Mouse (Mus musculus) frontal cortex, adult (tissue): Measurements from ENCODE around the gene Xrcc4.

Source experiments
- ATAC-seq: cut with Nextera tagmentation; 2 replicates; pipeline ENCODE4 v1.9.2; 2017; ENCODE audit warnings: mild to moderate bottlenecking, moderate library complexity, mixed read lengths; ENCODE audit not compliant: low TSS enrichment

Xrcc4 gene

GRCm38 (mm10) chr13:89944354-89944753 is 145.1 kb downstream of the Xrcc4 start:
- ATAC-seq: no peak

- no peak for ATAC-seq
Measured at GRCm38 (mm10) chr13:89929477-89929876, 159.9 kb downstream of the Xrcc4 start.

GRCm38 (mm10) chr13:89918814-89919481 is 170.5 kb downstream of the Xrcc4 start:
- no peak for ATAC-seq

- ATAC-seq: peak; percentile 64; the same call in 1 of the 2 replicates
Measured at GRCm38 (mm10) chr13:89914332-89914731, 175.1 kb downstream of the Xrcc4 start.

DNA sequence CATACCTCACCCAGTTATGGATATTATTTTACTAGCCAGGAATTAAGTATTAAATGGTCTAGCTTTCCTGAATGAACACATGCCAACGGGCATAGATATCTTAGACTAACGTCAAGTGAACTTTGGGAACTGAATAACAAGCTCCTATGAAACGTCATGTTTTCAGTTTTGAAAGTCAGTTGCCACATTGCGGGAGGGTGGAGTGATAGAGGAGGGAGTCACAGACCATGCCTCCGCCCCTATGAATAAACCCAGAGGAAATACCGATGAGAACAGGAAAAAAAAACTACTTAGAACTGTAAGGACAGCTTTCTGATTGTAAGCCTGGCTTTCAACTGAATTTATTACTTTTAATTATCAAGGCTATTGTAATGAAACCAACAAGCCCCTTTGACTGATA is 175.5 kb downstream of the Xrcc4 start:
- ATAC-seq: no peak

DNA sequence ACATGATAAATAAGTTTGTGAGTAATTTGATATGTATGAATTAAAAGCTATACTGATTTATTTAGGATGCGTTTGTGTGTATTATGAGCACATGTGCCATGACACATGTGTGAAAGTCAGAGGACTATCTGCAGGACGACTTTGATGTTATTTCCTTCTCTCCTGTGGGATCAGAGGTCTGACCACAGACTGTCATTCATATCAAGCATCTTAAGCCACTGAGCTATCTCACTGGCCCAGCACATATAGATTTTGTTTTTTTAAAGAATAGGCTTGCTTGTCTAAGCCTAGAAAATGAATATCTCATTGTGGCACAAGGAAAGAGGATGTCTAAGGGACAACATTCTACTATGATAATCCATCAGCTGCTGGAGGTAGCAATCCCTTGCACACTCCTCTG is 183.3 kb downstream of the Xrcc4 start:
- ATAC-seq: no peak

DNA sequence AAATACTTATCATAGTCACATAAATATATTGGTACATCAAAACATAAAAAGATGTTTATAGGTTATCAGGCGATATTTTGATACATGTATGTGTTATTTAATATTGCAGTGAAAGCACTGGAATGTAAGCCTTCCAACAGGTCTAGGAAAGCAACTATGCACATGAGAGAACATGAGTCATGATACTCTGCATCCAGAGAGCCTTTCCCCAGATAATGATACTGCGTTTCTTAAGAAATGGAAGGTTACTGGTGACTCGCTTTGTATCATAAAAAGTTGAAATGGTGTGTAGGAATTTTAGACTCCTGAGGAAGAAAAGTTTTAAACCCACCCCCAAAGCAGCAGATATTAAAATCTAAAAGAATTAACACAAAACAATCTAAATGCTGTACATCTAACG is 190.3 kb downstream of the Xrcc4 start:
- no peak for ATAC-seq

GRCm38 (mm10) chr13:89892140-89892539 is 197.3 kb downstream of the Xrcc4 start:
- no peak for ATAC-seq

DNA sequence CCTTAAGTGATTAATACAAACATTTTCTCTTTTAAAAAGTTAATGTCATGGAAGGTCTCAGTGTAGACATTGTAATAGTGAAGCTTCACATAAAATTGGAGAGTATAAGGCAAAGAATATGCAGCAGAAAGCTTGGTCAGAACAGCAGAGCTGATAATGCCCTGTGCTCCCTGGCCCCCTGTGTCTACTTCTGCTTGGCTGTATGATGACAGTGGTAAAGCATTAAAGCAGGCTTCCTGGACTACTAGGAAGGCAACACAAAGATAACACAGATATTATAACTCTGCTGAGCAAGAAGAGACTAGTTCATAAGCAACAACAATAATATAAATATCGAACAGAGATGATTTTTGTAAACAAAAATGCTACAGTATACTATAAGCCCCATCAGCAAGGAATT is 199.2 kb downstream of the Xrcc4 start:
- ATAC-seq: no peak

GRCm38 (mm10) chr13:89889074-89889473 is 200.3 kb downstream of the Xrcc4 start:
- no peak for ATAC-seq

GRCm38 (mm10) chr13:89883523-89883922 is 205.9 kb downstream of the Xrcc4 start:
- no peak for ATAC-seq

DNA sequence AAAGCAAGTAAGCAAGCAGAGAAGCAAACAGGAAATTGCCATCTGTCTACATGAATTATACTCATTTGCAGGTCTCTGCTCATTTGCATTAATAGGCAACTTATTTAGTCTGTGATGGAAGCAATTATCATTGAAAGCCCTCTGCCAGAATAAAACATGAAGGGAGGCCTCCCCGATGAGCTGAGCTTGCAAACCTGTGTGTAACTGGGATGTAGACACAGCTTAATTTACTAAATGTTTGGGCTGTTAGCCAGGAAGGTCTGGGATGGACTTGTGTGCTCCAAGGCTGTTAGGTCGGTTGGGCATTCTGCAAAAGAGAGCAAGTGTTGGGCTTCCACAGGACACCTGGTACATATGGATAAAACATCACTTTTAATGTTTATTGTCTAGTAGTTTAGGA is 208.1 kb downstream of the Xrcc4 start:
- no peak for ATAC-seq

DNA sequence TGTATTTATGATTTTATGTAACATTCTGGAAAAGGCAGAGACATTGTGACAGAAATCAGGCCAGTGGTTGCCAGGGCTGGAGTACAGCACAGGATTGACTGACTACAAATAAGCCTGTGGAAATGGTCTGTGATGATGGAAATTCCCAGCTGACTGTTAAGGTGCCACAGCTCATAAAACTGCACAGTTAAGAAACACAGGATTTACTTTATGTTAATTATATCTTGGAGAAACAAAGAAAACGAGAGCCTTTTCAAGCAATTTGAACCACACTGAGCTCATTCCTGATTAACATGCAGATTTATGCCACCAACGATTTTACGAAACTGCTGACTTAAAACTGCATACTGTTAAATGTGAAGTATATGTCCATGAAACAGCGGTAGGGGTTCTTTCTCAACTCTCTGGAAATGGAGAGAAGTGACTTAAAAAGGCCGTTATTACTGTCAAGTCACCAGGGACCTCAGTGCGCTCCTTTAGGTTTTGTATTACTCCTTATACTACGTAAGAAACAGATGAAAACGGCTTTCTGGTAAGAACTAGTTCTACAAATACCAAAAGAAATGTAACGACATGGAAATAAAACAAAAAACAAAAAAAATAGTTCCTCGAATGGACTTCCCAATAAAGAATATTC is 210.5 kb downstream of the Xrcc4 start:
- peak; percentile 96 for ATAC-seq

DNA sequence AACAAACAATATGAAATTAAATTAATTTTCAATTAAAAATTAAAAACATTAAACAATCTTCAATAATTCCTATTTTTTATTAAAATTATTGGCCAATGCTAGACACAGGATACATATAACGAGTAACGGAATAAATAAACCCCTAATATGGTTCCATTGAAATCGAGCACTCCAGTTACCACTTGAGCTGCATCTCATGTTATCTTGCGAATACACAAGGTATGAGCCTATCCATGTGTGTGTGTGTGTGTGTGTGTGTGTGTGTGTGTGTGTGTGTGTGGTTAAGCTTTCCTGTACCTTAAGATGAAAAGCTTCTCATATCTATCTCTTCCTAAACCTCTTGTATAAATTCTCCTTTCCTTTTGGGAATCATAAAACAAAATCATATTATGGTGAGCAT is 213.9 kb downstream of the Xrcc4 start:
- no peak for ATAC-seq

- ATAC-seq: no peak
Measured at GRCm38 (mm10) chr13:89872725-89873124, 216.7 kb downstream of the Xrcc4 start.

- ATAC-seq: no peak
Measured at GRCm38 (mm10) chr13:89854139-89854538, 235.3 kb downstream of the Xrcc4 start.

- ATAC-seq: no peak
Measured at GRCm38 (mm10) chr13:89850746-89851145, 238.7 kb downstream of the Xrcc4 start.

DNA sequence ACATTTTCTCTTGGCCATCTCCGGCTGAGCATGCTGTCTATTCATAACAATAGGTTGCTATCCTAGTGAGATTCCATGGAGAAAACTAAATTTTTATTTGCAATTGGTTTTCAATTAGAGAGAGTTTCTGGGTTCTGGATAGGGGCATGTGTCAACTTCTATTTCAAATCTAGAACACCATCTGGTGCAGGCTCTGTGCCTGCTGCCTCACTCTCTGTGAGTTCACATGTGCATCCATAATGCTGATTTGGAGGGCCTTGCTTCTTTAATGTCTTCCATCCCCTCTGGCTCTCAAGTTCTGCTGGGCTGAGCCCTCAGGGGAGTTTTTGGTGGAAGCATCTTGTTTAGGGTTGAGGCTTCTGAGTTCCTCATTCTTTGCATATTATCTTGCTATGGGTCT is 239.5 kb downstream of the Xrcc4 start:
- ATAC-seq: 0 out of 2 replicates have a peak, but pooled peaks have one; percentile 52

- no peak for ATAC-seq
Measured at GRCm38 (mm10) chr13:89838635-89839034, 250.8 kb downstream of the Xrcc4 start.

DNA sequence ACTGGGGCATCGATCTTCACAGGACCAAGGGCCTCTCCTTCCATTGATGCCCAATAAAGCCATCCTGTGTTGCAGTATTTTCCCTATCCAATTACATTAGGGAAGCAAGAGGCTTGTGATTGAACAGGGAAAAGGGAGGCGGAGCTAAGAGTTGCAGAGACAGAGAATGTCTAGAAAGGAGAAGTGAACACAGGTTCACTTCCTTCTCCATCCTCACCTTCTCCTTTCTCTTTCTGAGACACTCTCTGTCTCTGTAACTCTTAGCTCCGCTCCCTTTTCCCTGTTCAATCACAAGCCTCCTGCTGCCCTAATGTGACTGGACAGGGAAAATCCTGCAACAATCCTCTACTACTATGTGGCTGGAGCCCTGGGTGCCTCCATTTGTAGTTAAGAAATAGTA is 254.9 kb downstream of the Xrcc4 start:
- ATAC-seq: no peak

GRCm38 (mm10) chr13:89833053-89833670 is 256.2 kb downstream of the Xrcc4 start:
- no peak for ATAC-seq

- no peak for ATAC-seq
Measured at GRCm38 (mm10) chr13:89828429-89828970, 260.9 kb downstream of the Xrcc4 start.

DNA sequence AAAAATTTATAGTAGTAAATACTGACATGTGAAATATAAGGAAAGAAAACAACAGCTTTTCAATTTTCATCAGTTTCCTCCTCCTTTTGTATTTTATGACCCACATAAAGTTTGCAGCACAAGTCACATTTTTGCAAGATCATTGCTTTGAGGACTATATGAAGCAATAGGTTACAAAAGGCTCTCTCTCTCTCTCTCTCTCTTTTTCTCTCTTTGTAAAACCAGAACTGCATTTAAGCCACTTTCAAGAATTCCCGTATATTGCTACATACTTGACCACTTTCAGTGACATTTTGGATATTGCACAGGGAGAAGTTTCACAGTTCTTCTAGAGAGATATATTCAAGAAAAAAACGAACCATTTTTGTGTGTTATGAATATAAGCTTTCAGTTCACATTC is 261.6 kb downstream of the Xrcc4 start:
- ATAC-seq: no peak
